In the genomic region with DNA sequence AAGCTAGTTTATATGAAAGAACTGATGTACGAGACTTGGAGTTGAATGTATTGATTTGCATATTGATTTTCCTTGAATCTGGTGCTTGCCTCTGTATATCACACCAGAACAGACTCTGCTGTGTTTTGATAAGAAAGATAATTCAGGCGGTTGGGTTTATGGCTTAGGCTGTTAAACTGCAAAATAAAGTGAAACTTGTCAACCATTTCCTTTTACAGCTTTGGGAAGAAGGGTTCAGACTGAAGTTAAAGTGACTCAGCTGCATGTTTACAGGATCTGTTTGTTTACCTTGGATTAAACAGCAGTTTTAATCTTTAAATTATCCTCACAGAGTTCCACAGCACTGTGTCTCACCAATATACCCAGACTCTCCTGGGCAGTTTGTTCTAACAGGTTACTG, we compare ENCODE assay signal across 17 mouse cellular contexts.
"Had no signal": no experiment of that assay in that cellular context is flagged by ENCODE, and none has a peak within 500 bp of the region (broad histone marks: within the 10 kb centered on the region; RNA-seq: fewer than 3 reads in every experiment).

No protein-coding gene starts in this region.

- H3K4me3 ChIP-seq: midbrain, embryonic 10.5 days; midbrain, embryonic 12.5 days; myocyte; neural tube, embryonic 13.5 days; neural tube, embryonic 15.5 days had no signal

- H3K4me1 ChIP-seq: midbrain, embryonic 10.5 days; midbrain, embryonic 12.5 days; neural tube, embryonic 13.5 days; neural tube, embryonic 15.5 days had no signal

- H3K9ac ChIP-seq: lung, embryonic 14.5 days; midbrain, embryonic 12.5 days; neural tube, embryonic 13.5 days; neural tube, embryonic 15.5 days had no signal

- H3K27ac ChIP-seq: midbrain, embryonic 10.5 days; midbrain, embryonic 12.5 days; neural tube, embryonic 13.5 days; neural tube, embryonic 15.5 days had no signal

- H3K4me2 ChIP-seq: lung, embryonic 14.5 days; midbrain, embryonic 12.5 days; neural tube, embryonic 13.5 days; neural tube, embryonic 15.5 days had no signal

- ATAC-seq: midbrain, embryonic 16.5 days had no signal

- H3K36me3 ChIP-seq: midbrain, embryonic 10.5 days; midbrain, embryonic 12.5 days; neural tube, embryonic 13.5 days; neural tube, embryonic 15.5 days had no signal

- H3K9me3 ChIP-seq: midbrain, embryonic 10.5 days; midbrain, embryonic 12.5 days; neural tube, embryonic 13.5 days; neural tube, embryonic 15.5 days had no signal

- DNase-seq: lung, adult 18-20 months; lung, embryonic 14.5 days; lung, postnatal 10 days; lung, postnatal 4 days; midbrain, embryonic 14.5 days; retina, postnatal 1 day; right cerebral cortex, adult 18-20 months; spleen, adult 18-20 months; thymus, adult 18-20 months; thymus, postnatal 14 days; thymus, postnatal 36 days had no signal

- H3K27me3 ChIP-seq: midbrain, embryonic 12.5 days; neural tube, embryonic 13.5 days; neural tube, embryonic 15.5 days had no signal
